8 mouse cellular contexts compared by ENCODE assay signal in genomic region chr11:106675201-106675726, GRCm38 (mm10).
A peak's percentile ranks its signal among the peaks of the same experiment; 100 is the strongest.
DNase-seq lines count a peak whose midpoint lies in the region; ATAC-seq and TF ChIP-seq lines count a peak whose summit lies in the region.

No protein-coding gene starts in this region.

- TF ChIP-seq POLR2A in spleen, adult 2 months (IDR thresholded peaks at IDR 0.05; ENCODE audit: low read depth, low read length) = no peak

- TF ChIP-seq CTCF in spleen, adult 2 months (IDR thresholded peaks at IDR 0.05; ENCODE audit: extremely low read depth, insufficient read depth, insufficient read length, insufficient replicate concordance) = no peak

- peak overlapping the region; percentile 94 for H3K27ac ChIP-seq in spleen, adult 2 months (ENCODE audit: insufficient read depth, low read length)
- H3K27ac ChIP-seq in forebrain, embryonic 14.5 days (ENCODE audit: low read depth, low read length) = peak overlapping the region; percentile 90
- peak overlapping the region; percentile 72 for H3K27ac ChIP-seq in limb, embryonic 10.5 days
- peak overlapping the region; percentile 53 for H3K27ac ChIP-seq in midbrain, embryonic 14.5 days (replicated peaks; ENCODE audit: low read depth, low read length)

- peaks cover 18% of the 10 kb centered on the region for H3K36me3 ChIP-seq in spleen, adult 2 months (ENCODE audit: control insufficient read depth, insufficient read depth, low read length)
- H3K36me3 ChIP-seq in forebrain, embryonic 14.5 days (ENCODE audit: control insufficient read depth, insufficient read depth, low read length) = no peaks in the 10 kb centered on the region
- H3K36me3 ChIP-seq in limb, embryonic 10.5 days = no peaks in the 10 kb centered on the region
- H3K36me3 ChIP-seq in midbrain, embryonic 14.5 days (ENCODE audit: control insufficient read depth, insufficient read depth, low read length) = no peaks in the 10 kb centered on the region

- H3K9me3 ChIP-seq in forebrain, embryonic 14.5 days (replicated peaks; ENCODE audit: control insufficient read depth, low read length) = no peaks in the 10 kb centered on the region
- no peaks in the 10 kb centered on the region for H3K9me3 ChIP-seq in limb, embryonic 10.5 days (replicated peaks)
- H3K9me3 ChIP-seq in midbrain, embryonic 14.5 days (ENCODE audit: control insufficient read depth, low read length) = no peaks in the 10 kb centered on the region

- 42% methylated on average over 10 of the region's 10 CpGs for WGBS in spleen, adult 2 months
- 69% methylated on average over 10 of the region's 10 CpGs for WGBS in forebrain, embryonic 14.5 days
- 75% methylated on average over 10 of the region's 10 CpGs for WGBS in limb, embryonic 10.5 days
- 77% methylated on average over 10 of the region's 10 CpGs for WGBS in midbrain, embryonic 14.5 days

- H3K4me2 ChIP-seq in forebrain, embryonic 14.5 days (ENCODE audit: low read length) = no peak overlapping the region
- H3K4me2 ChIP-seq in midbrain, embryonic 14.5 days (ENCODE audit: low read length) = no peak overlapping the region

- H3K9ac ChIP-seq in forebrain, embryonic 14.5 days (ENCODE audit: low read length) = no peak overlapping the region
- H3K9ac ChIP-seq in midbrain, embryonic 14.5 days (replicated peaks; ENCODE audit: low read length) = no peak overlapping the region

- peaks cover 35% of the 10 kb centered on the region; the same call in 1 of the 2 replicates for H3K4me1 ChIP-seq in spleen, adult 2 months (ENCODE audit: control insufficient read depth, insufficient read depth, insufficient read length)
- peaks cover 23% of the 10 kb centered on the region for H3K4me1 ChIP-seq in forebrain, embryonic 14.5 days (ENCODE audit: control insufficient read depth, insufficient read depth, low read length)
- peaks cover 30% of the 10 kb centered on the region for H3K4me1 ChIP-seq in limb, embryonic 10.5 days
- H3K4me1 ChIP-seq in midbrain, embryonic 14.5 days (ENCODE audit: control insufficient read depth, insufficient read depth, low read length) = peaks cover 19% of the 10 kb centered on the region

- H3K27me3 ChIP-seq in spleen, adult 2 months (ENCODE audit: control insufficient read depth, insufficient read depth, low read length) = no peaks in the 10 kb centered on the region
- H3K27me3 ChIP-seq in forebrain, embryonic 14.5 days (replicated peaks; ENCODE audit: control insufficient read depth, insufficient read depth, low read length) = no peaks in the 10 kb centered on the region
- H3K27me3 ChIP-seq in limb, embryonic 10.5 days (ENCODE audit: low read depth, poor library complexity, severe bottlenecking) = no peaks in the 10 kb centered on the region
- no peaks in the 10 kb centered on the region for H3K27me3 ChIP-seq in midbrain, embryonic 14.5 days (ENCODE audit: control insufficient read depth, insufficient read depth, low read length)

- H3K4me3 ChIP-seq in spleen, adult 2 months (ENCODE audit: extremely low read depth, insufficient read depth, insufficient read length) = no peak overlapping the region
- H3K4me3 ChIP-seq in forebrain, embryonic 14.5 days (ENCODE audit: low read depth, low read length) = no peak overlapping the region
- 0 out of 2 replicates have a peak overlapping the region, but pooled peaks have one; percentile 29 for H3K4me3 ChIP-seq in limb, embryonic 10.5 days
- H3K4me3 ChIP-seq in midbrain, embryonic 14.5 days (replicated peaks; ENCODE audit: low read depth, low read length) = no peak overlapping the region

- ATAC-seq in forebrain, embryonic 14.5 days = no peak
- no peak for ATAC-seq in midbrain, embryonic 14.5 days (ENCODE audit: low FRiP score, low TSS enrichment)
- no peak for ATAC-seq in erythroblast, adult 5-6 weeks (replicated peaks; ENCODE audit: low FRiP score, poor library complexity, severe bottlenecking)

- DNase-seq in spleen, adult 2 months (ENCODE audit: low read depth in 1 of 2, low spot score in 2 of 2) = no peak
- no peak for DNase-seq in spleen, adult 18-20 months
- DNase-seq in forebrain, embryonic 14.5 days (ENCODE audit: low spot score) = no peak
- DNase-seq in heart, postnatal 4 days = peak; percentile 71
- DNase-seq in limb, embryonic 10.5 days (ENCODE audit: low spot score) = no peak
- no peak for DNase-seq in midbrain, embryonic 14.5 days
- DNase-seq in left cerebral cortex, adult 9 months (ENCODE audit: low spot score in 2 of 2) = no peak
